Mouse (Mus musculus): ENCODE measurements around the gene Sfxn4.

- TF ChIP-seq CTCF (IDR thresholded peaks at IDR 0.05; ENCODE audit: borderline replicate concordance, control insufficient read depth, extremely low read depth, insufficient read depth, low read length, poor library complexity) (no peak), POLR2A (IDR thresholded peaks at IDR 0.05; ENCODE audit: control insufficient read depth, extremely low read depth, insufficient read depth, low read length, poor library complexity) (no peak)
Observed at GRCm38 (mm10) chr19:60903139-60903538, 41.9 kb upstream of the Sfxn4 start.

Data from thymus, adult 2 months (tissue).